Mouse (Mus musculus) lung, postnatal 4 days (tissue): ENCODE results near the gene Tmeff2.

Source experiments
- DNase-seq, 2 experiments: peaks; one replicate each; pipeline ENCODE4 v3.0.0; 2021

Gene Tmeff2

GRCm38 (mm10) chr1:51107299-51107698 is 206.9 kb downstream of the Tmeff2 start:
- no peak for DNase-seq

- no peak for DNase-seq
Measured at GRCm38 (mm10) chr1:51114721-51115120, 214.3 kb downstream of the Tmeff2 start.

GRCm38 (mm10) chr1:51115761-51116160 is 215.3 kb downstream of the Tmeff2 start:
- no peak for DNase-seq

GRCm38 (mm10) chr1:51117830-51118229 is 217.4 kb downstream of the Tmeff2 start:
- DNase-seq = no peak

GRCm38 (mm10) chr1:51125671-51126424 is 225.4 kb downstream of the Tmeff2 start:
- DNase-seq = no peak

- DNase-seq = no peak
Measured at GRCm38 (mm10) chr1:51126425-51126765, 225.9 kb downstream of the Tmeff2 start.

- DNase-seq = peak in 1 of 2 experiments; percentile 31
Measured at GRCm38 (mm10) chr1:51136792-51137191, 236.3 kb downstream of the Tmeff2 start.

GRCm38 (mm10) chr1:51139605-51140004 is 239.2 kb downstream of the Tmeff2 start:
- DNase-seq = no peak

GRCm38 (mm10) chr1:51141381-51141780 is 240.9 kb downstream of the Tmeff2 start:
- no peak for DNase-seq

GRCm38 (mm10) chr1:51142729-51143128 is 242.3 kb downstream of the Tmeff2 start:
- DNase-seq = no peak

GRCm38 (mm10) chr1:51145693-51146092 is 245.2 kb downstream of the Tmeff2 start:
- no peak for DNase-seq

- DNase-seq = peak; percentile 22 to 55
Measured at GRCm38 (mm10) chr1:51148481-51149137, 248.2 kb downstream of the Tmeff2 start.

GRCm38 (mm10) chr1:51149488-51149887 is 249.0 kb downstream of the Tmeff2 start:
- DNase-seq = peak in 1 of 2 experiments; percentile 26

- DNase-seq = no peak
Measured at GRCm38 (mm10) chr1:51149890-51150289, 249.4 kb downstream of the Tmeff2 start.

- no peak for DNase-seq
Measured at GRCm38 (mm10) chr1:51152017-51152416, 251.6 kb downstream of the Tmeff2 start.

GRCm38 (mm10) chr1:51152856-51153255 is 252.4 kb downstream of the Tmeff2 start:
- DNase-seq = no peak

- no peak for DNase-seq
Measured at GRCm38 (mm10) chr1:51184276-51184675, 283.8 kb downstream of the Tmeff2 start.

- DNase-seq = peak in 1 of 2 experiments; percentile 15
Measured at GRCm38 (mm10) chr1:51189008-51189407, 288.6 kb downstream of the Tmeff2 start.

GRCm38 (mm10) chr1:51191253-51191652 is 290.8 kb downstream of the Tmeff2 start:
- no peak for DNase-seq

GRCm38 (mm10) chr1:51191872-51192613 is 291.6 kb downstream of the Tmeff2 start:
- DNase-seq = no peak

GRCm38 (mm10) chr1:51199088-51199830 is 298.8 kb downstream of the Tmeff2 start:
- DNase-seq = no peak

- no peak for DNase-seq
Measured at GRCm38 (mm10) chr1:51199954-51200353, 299.5 kb downstream of the Tmeff2 start.

GRCm38 (mm10) chr1:51215631-51216030 is 315.2 kb downstream of the Tmeff2 start:
- DNase-seq = no peak
